Mouse (Mus musculus): ENCODE measurements at regions not wholly inside any gene's neighbourhood (a gene's known extent, or its start where the extent isn't known, plus 50 kb on each side); places are given as distances from the start of the nearest gene placed in this dataset.
A peak's percentile ranks its signal among the peaks of the same experiment; 100 is the strongest.

DNA sequence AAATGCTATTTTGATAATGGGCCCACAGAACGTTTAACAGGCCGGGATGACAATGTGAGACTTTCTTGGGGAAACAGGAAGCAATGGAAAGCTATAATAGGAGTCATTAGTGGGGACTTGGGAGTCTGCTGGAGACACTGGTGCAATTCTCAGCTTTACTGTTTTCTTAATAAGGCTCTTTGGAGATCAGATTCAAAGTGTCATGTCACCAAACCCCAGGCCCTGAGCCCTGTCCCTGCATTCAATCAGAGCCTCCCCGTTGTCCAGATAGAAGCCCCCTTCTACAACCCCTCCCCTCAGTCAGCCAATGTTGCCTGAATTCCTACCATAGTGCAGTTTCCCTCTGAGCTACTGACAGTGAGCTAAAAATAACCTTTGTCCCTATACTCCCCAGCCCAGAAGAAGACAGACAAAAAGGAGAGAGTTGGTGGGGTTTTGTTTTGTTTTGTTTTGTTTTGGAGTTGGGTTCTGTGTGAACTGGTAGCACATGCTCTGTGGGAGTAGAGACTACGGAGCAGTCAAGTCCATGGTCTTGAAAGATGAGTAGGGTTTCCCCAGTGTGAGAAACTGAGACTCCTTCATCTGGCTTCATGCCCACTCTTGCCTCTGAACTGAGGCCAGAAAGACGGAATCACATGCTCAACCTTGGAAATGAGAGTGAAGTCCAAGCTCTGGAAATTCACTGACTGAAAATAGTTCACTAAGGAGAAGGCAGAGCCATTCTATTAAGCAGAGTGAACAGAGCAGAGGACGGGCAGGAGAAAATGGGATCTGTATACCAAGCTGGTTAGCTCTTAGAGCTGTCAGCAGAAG is 267.3 kb downstream of the Gm826 start:
- no peak for DNase-seq (ENCODE audit: low spot score in 2 of 2)

- DNase-seq (ENCODE audit: low spot score in 2 of 2), result no peak
Measured at GRCm38 (mm10) chr2:160062148-160062937, 271.6 kb downstream of the Gm826 start.

- no peak for DNase-seq (ENCODE audit: low spot score in 2 of 2)
Measured at GRCm38 (mm10) chr2:160060091-160060490, 273.9 kb downstream of the Gm826 start.

GRCm38 (mm10) chr2:160057211-160057610 is 276.8 kb downstream of the Gm826 start:
- no peak for DNase-seq (ENCODE audit: low spot score in 2 of 2)

GRCm38 (mm10) chr2:160054411-160054810 is 279.6 kb downstream of the Gm826 start:
- no peak for DNase-seq (ENCODE audit: low spot score in 2 of 2)

DNA sequence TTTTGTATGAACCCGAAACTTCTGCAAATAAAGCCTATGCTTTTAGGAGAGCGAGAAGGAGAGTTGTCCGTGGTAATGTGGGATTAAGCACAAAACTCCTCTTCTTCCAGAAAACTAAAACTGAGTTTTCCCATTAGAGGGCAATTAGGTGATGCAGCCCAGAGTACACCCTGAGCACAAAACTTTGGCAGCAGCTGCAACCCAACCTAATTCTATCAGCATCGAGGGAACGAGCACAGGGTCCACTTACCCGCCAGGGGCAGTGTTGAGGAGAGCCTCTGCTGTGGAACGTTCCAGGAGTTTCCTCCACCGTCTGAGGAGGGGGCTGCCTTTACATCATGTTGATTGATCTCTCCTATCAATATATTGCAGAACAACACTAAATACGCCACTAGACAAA is 285.7 kb downstream of the Gm826 start:
- DNase-seq (ENCODE audit: low spot score in 2 of 2), result no peak

- DNase-seq (ENCODE audit: low spot score in 2 of 2), result no peak
Measured at GRCm38 (mm10) chr2:160046881-160047543, 286.9 kb downstream of the Gm826 start.

- DNase-seq (ENCODE audit: low spot score in 2 of 2), result no peak
Measured at GRCm38 (mm10) chr2:160044591-160044990, 289.4 kb downstream of the Gm826 start.

GRCm38 (mm10) chr2:160044184-160044583 is 289.8 kb downstream of the Gm826 start:
- DNase-seq (ENCODE audit: low spot score in 2 of 2), result no peak

- DNase-seq (ENCODE audit: low spot score in 2 of 2), result no peak
Measured at GRCm38 (mm10) chr2:160029432-160029831, 304.5 kb downstream of the Gm826 start.

DNA sequence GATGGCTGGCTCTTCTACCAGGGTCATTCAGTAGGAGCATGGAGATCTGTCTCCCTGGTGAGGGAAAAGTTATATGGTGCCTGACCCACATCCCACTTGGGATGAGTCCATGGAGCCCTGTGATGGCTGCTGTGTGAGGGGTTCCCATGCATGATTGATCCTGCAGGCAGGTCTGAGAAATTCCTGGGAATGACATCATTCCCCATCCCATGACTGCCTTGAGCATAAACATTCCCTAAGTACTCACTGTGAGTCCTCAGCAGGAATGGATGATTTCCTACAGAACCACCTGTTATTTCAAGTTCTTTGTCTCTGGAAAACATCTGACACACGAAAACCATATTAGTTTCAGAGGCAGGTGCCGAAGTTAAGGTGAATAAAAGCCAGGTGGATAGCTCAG is 305.5 kb downstream of the Gm826 start:
- no peak for DNase-seq (ENCODE audit: low spot score in 2 of 2)

GRCm38 (mm10) chr2:160025911-160026310 is 308.1 kb downstream of the Gm826 start:
- no peak for DNase-seq (ENCODE audit: low spot score in 2 of 2)

GRCm38 (mm10) chr2:160021541-160021940 is 312.4 kb downstream of the Gm826 start:
- DNase-seq (ENCODE audit: low spot score in 2 of 2), result no peak

GRCm38 (mm10) chr2:160020876-160021275 is 313.1 kb downstream of the Gm826 start:
- DNase-seq (ENCODE audit: low spot score in 2 of 2), result no peak

DNA sequence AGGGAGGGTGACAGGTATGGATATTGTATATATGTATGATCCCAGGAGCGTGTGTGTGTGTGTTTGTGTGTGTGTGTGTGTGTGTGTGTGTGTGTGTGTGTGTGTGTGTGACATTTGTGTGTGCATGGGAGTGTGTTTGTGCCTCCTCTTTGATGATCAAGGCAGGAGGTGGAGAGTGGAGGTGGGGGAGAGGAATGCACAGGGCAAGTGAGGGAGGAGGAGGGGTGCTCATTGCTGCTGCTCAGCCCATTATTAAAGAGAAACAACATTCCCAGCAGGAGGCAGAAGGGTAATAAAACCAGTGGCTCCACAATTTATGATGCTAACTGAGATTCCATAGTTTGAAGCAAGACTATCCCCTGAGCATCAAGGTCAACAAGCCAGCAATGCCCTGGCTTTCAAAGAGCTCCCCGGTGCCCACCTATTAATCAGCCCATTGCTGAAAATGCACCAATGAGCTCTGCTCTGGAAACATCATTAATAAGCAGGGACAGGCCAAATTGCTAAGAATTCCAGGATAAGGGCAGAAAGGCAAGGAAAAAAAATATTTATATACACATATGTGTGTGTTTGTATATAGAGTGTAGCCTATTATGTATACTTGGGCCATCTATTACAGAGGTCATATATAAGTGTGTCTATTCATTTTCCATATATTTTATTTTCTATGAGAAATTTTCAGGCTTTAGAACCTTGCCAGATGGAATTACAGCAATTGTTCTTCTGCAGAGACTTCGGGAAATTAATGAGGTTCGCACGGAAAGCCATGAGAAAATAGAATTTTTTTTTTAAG is 316.7 kb downstream of the Gm826 start:
- no peak for DNase-seq (ENCODE audit: low spot score in 2 of 2)

DNA sequence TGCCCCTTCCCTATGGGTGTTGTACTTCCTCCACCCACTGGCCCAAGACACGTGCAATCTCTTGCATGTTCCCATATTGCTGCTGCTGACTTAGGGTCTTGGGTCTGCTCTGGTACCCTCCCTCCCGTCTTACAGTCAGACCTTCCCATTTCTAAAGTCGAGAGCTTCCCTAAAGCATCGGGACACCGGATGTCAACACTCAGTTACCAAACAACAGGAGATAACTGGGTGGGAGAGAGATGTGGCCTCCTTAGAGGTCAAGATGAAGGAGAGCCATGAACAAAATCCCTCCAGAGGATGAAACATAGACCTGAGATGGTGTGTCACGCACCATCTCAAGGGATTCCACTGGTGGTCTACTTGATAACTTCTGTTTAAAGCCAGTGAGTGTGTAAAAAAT is 322.5 kb downstream of the Gm826 start:
- DNase-seq (ENCODE audit: low spot score in 2 of 2), result peak in 1 of 2 experiments; percentile 5

DNA sequence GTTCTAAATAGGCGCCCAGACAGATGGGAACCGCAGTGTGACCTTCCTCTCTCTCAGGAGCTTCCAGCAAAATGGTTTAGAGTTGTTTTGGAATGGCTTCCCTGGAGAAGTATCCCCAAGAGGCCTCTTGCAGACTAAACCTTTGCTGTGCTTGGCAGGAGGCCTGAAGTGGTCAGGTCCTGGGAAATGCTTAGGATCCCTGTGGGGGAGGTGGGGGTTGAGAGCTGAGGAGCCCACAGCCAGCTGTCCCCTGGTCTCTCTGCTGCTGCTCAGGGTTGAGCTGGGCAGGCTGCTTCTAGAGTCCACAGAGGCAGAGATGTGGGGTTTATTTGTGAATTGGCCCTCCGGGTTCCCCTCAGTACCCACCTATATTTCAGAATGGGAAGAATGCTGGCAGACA is 331.3 kb downstream of the Gm826 start:
- DNase-seq (ENCODE audit: low spot score in 2 of 2), result no peak

- DNase-seq (ENCODE audit: low spot score in 2 of 2), result no peak
Measured at GRCm38 (mm10) chr2:160000449-160000848, 333.5 kb downstream of the Gm826 start.

- no peak for DNase-seq (ENCODE audit: low spot score in 2 of 2)
Measured at GRCm38 (mm10) chr2:159997395-159997794, 336.6 kb downstream of the Gm826 start.

DNA sequence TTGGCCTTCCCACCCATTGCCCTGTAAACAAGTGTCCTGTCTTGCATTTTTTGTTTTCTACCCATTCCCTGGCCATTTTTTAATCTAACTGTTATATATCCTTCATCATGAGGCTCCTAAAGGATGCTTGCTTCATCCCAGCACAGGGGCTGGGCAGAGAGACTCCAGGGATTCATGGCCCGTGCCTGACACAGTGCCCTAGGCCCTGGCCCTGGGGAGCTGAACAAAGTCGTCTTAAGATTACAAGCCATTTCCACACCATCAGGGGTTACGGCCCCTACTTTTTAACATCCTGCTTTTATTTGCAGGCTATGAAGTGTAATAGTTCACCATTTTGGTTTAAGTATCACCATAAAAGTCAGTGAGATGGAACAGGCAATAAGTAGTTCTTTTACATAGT is 339.5 kb downstream of the Gm826 start:
- no peak for DNase-seq (ENCODE audit: low spot score in 2 of 2)

DNA sequence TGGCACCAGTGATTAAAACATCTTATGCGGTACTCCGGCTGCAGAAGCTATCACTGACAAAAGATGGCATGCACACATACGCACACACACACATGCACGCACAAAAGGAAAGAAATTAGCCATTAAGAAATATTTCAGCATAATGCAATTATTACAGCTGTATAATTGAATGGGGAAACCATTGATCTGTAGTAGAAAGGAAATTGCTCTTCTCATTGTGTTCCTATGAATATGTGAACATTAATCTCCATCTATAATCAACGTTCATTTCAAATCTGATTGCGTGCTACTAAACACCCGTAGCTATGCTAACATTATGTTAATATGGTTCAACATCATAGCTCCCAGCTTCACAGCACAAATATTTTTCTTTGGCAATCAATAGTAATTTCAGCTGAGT is 347.2 kb downstream of the Gm826 start:
- DNase-seq (ENCODE audit: low spot score in 2 of 2), result no peak

- DNase-seq (ENCODE audit: low spot score in 2 of 2), result no peak
Measured at GRCm38 (mm10) chr2:159981694-159982093, 352.3 kb downstream of the Gm826 start.

All from spleen, postnatal 36 days (tissue).